In genomic region chr19:12435750-12436524, GRCm38 (mm10) we compare ENCODE assay signal across 23 mouse cellular contexts. TPM values are rescaled to one million over a fixed set of nuclear protein-coding genes. Genes with fewer than 3 reads are reported as not detected.
DNase-seq lines count a peak whose midpoint lies in the region; ATAC-seq and TF ChIP-seq lines count a peak whose summit lies in the region.
"Had no signal": no experiment of that assay in that cellular context is flagged by ENCODE, and none has a peak within 500 bp of the region (broad histone marks: within the 10 kb centered on the region; RNA-seq: fewer than 3 reads in every experiment).

No protein-coding gene starts in this region.

- no peak for DNase-seq in layer of hippocampus, adult 2 months (ENCODE audit: low spot score in 2 of 2)
- DNase-seq in layer of hippocampus, adult 18-20 months (ENCODE audit: low spot score in 2 of 2): no peak
- DNase-seq in lung, postnatal 36 days: peak; percentile 46
- DNase-seq in lung, postnatal 10 days: no peak
- DNase-seq: adrenal gland, postnatal 25 days; cerebellum, postnatal 14 days; kidney, adult 18-20 months; kidney, postnatal 25 days; layer of hippocampus, postnatal 36 days; lung, adult 2 months; right cerebral cortex, adult 18-20 months; thymus, adult 2 months had no signal

- H3K4me1 ChIP-seq in brown adipose tissue, adult 24 weeks (ENCODE audit: control insufficient read depth, insufficient read depth, insufficient read length, low read length): peaks cover 3% of the 10 kb centered on the region
- no peaks in the 10 kb centered on the region for H3K4me1 ChIP-seq in small intestine, adult 2 months (ENCODE audit: control insufficient read depth, insufficient read depth, insufficient read length, low read length)
- H3K4me1 ChIP-seq: hindbrain, embryonic 15.5 days; limb, embryonic 10.5 days; neural tube, embryonic 15.5 days had no signal

- no peaks in the 10 kb centered on the region for H3K27me3 ChIP-seq in small intestine, adult 2 months (ENCODE audit: control insufficient read depth, insufficient read depth, low read length)
- H3K27me3 ChIP-seq: hindbrain, embryonic 15.5 days; neural tube, embryonic 15.5 days had no signal

- no peak for ATAC-seq in erythroblast, adult 5-6 weeks (replicated peaks; ENCODE audit: low FRiP score, poor library complexity, severe bottlenecking)
- ATAC-seq: forebrain, embryonic 16.5 days had no signal

- no peak overlapping the region for H3K4me3 ChIP-seq in layer of hippocampus, adult 2 months
- no peak overlapping the region for H3K4me3 ChIP-seq in brown adipose tissue, adult 24 weeks (ENCODE audit: insufficient read depth, low read depth, low read length)
- H3K4me3 ChIP-seq in small intestine, adult 2 months (ENCODE audit: low read depth, low read length): no peak overlapping the region
- H3K4me3 ChIP-seq: erythroblast, embryonic 14.5 days; hindbrain, embryonic 15.5 days; limb, embryonic 10.5 days; neural tube, embryonic 15.5 days had no signal

- 72% methylated on average over 4 of the region's 4 CpGs for WGBS in small intestine, adult 2 months

- TF ChIP-seq CTCF in layer of hippocampus, adult 2 months (conservative IDR thresholded peaks at IDR 0.05): no peak
- no peak for TF ChIP-seq CTCF in small intestine, adult 2 months (IDR thresholded peaks at IDR 0.05; ENCODE audit: extremely low read depth, insufficient read length, insufficient replicate concordance, low read depth, low read length)

- H3K36me3 ChIP-seq in small intestine, adult 2 months (ENCODE audit: control insufficient read depth, insufficient read depth, low read length): no peaks in the 10 kb centered on the region
- H3K36me3 ChIP-seq: hindbrain, embryonic 15.5 days; limb, embryonic 10.5 days; neural tube, embryonic 15.5 days had no signal

- no peak for TF ChIP-seq POLR2A in small intestine, adult 2 months (IDR thresholded peaks at IDR 0.05; ENCODE audit: low read depth, low read length)

- peak overlapping the region; percentile 43 for H3K27ac ChIP-seq in layer of hippocampus, adult 2 months
- H3K27ac ChIP-seq in brown adipose tissue, adult 24 weeks (replicated peaks; ENCODE audit: low read depth, low read length): peak overlapping the region; percentile 85
- H3K27ac ChIP-seq in small intestine, adult 2 months (ENCODE audit: insufficient read depth, low read depth, low read length): peak overlapping the region; percentile 65
- H3K27ac ChIP-seq: hindbrain, embryonic 15.5 days; limb, embryonic 10.5 days; neural tube, embryonic 15.5 days had no signal

RNA-seq across cellular contexts. Expression of gene Pfpl, which starts 8.2 kb away (rescaled TPM):
- not detected for total RNA-seq in layer of hippocampus, adult 2 months (2021)
- not detected for total RNA-seq in layer of hippocampus, adult 18-20 months (2021)
- not detected in 2 replicates for polyA plus RNA-seq in brown adipose tissue, adult 24 weeks (2012; ENCODE audit: insufficient read depth, insufficient read length, missing spikeins)
- not detected in 2 replicates for polyA plus RNA-seq in small intestine, adult 2 months (2012; rRNA removed)
- not detected in 2 replicates for total RNA-seq in erythroblast, adult 5-6 weeks (2015; ENCODE audit: low replicate concordance)
- total RNA-seq in erythroblast, adult 5-6 weeks (2017; ENCODE audit: low replicate concordance): not detected in 2 replicates
- total RNA-seq: adrenal gland, postnatal 25 days; gastrocnemius, adult 18-20 months; layer of hippocampus, postnatal 36 days had no signal
- polyA plus RNA-seq: erythroblast, embryonic 14.5 days; forebrain, embryonic 16.5 days; heart, postnatal 0 days; hindbrain, embryonic 15.5 days; limb, embryonic 10.5 days; lung, adult 2 months; midbrain, embryonic 11.5 days; neural tube, embryonic 15.5 days had no signal

RNA-seq across cellular contexts. Expression of gene Olfr1441, which starts 18.7 kb away (rescaled TPM):
- not detected for total RNA-seq in layer of hippocampus, adult 2 months (2021)
- total RNA-seq in layer of hippocampus, adult 18-20 months (2021): not detected
- polyA plus RNA-seq in brown adipose tissue, adult 24 weeks (2012; ENCODE audit: insufficient read depth, insufficient read length, missing spikeins): not detected in 2 replicates
- polyA plus RNA-seq in small intestine, adult 2 months (2012; rRNA removed): not detected in 2 replicates
- total RNA-seq in erythroblast, adult 5-6 weeks (2015; ENCODE audit: low replicate concordance): not detected in 2 replicates
- total RNA-seq in erythroblast, adult 5-6 weeks (2017; ENCODE audit: low replicate concordance): not detected in 2 replicates
- total RNA-seq: adrenal gland, postnatal 25 days; gastrocnemius, adult 18-20 months; layer of hippocampus, postnatal 36 days had no signal
- polyA plus RNA-seq: erythroblast, embryonic 14.5 days; forebrain, embryonic 16.5 days; heart, postnatal 0 days; hindbrain, embryonic 15.5 days; limb, embryonic 10.5 days; lung, adult 2 months; midbrain, embryonic 11.5 days; neural tube, embryonic 15.5 days; thymus, adult 2 months had no signal

RNA-seq across cellular contexts. Expression of gene Mpeg1, which starts 24.6 kb away (rescaled TPM):
- total RNA-seq in layer of hippocampus, adult 2 months (2021): 1 to 10 TPM; 5.4 to 6.6 TPM
- total RNA-seq in layer of hippocampus, adult 18-20 months (2021): 1 to 10 TPM; 7.8 to 9.4 TPM
- polyA plus RNA-seq in brown adipose tissue, adult 24 weeks (2012; ENCODE audit: insufficient read depth, insufficient read length, missing spikeins): 6.3 and 7.9 TPM in 2 replicates
- 2.7 and 3.5 TPM in 2 replicates for polyA plus RNA-seq in small intestine, adult 2 months (2012; rRNA removed)
- total RNA-seq in erythroblast, adult 5-6 weeks (2015; ENCODE audit: low replicate concordance): 92.8 and 101 TPM in 2 replicates
- 46.2 and 49.6 TPM in 2 replicates for total RNA-seq in erythroblast, adult 5-6 weeks (2017; ENCODE audit: low replicate concordance)

RNA-seq across cellular contexts. Expression of gene Olfr1440, which starts 48.9 kb away (rescaled TPM):
- total RNA-seq in layer of hippocampus, adult 2 months (2021): not detected
- total RNA-seq in layer of hippocampus, adult 18-20 months (2021): not detected
- not detected in 2 replicates for polyA plus RNA-seq in brown adipose tissue, adult 24 weeks (2012; ENCODE audit: insufficient read depth, insufficient read length, missing spikeins)
- polyA plus RNA-seq in small intestine, adult 2 months (2012; rRNA removed): not detected in 2 replicates
- total RNA-seq in erythroblast, adult 5-6 weeks (2015; ENCODE audit: low replicate concordance): not detected in 2 replicates
- total RNA-seq in erythroblast, adult 5-6 weeks (2017; ENCODE audit: low replicate concordance): not detected in 2 replicates
- total RNA-seq: adrenal gland, postnatal 25 days; gastrocnemius, adult 18-20 months; layer of hippocampus, postnatal 36 days had no signal
- polyA plus RNA-seq: erythroblast, embryonic 14.5 days; forebrain, embryonic 16.5 days; heart, postnatal 0 days; hindbrain, embryonic 15.5 days; limb, embryonic 10.5 days; lung, adult 2 months; midbrain, embryonic 11.5 days; neural tube, embryonic 15.5 days; thymus, adult 2 months had no signal

Comparison
In these comparisons a context has a peak if more than half of its experiments do, and no peak if none do; other contexts are left out.
1. RNA of gene Mpeg1, which starts 24.6 kb away (total RNA-seq): 46.2 to 101 TPM in erythroblast, adult 5-6 weeks; 7.8 to 9.4 TPM in layer of hippocampus, adult 18-20 months and 5.4 to 6.6 TPM in layer of hippocampus, adult 2 months; every median in the first group is over 4 times any median in the second.
2. Peak in every context shown above with its lines, with median percentiles within 50 percentile points of each other: H3K27ac ChIP-seq.